Mouse (Mus musculus): ENCODE data around the gene Slc5a5. TPM values are rescaled to one million over a fixed set of nuclear protein-coding genes. Genes with fewer than 3 reads are reported as not detected.

Slc5a5 gene
- total RNA-seq (2017) = not detected in 2 replicates

DNA sequence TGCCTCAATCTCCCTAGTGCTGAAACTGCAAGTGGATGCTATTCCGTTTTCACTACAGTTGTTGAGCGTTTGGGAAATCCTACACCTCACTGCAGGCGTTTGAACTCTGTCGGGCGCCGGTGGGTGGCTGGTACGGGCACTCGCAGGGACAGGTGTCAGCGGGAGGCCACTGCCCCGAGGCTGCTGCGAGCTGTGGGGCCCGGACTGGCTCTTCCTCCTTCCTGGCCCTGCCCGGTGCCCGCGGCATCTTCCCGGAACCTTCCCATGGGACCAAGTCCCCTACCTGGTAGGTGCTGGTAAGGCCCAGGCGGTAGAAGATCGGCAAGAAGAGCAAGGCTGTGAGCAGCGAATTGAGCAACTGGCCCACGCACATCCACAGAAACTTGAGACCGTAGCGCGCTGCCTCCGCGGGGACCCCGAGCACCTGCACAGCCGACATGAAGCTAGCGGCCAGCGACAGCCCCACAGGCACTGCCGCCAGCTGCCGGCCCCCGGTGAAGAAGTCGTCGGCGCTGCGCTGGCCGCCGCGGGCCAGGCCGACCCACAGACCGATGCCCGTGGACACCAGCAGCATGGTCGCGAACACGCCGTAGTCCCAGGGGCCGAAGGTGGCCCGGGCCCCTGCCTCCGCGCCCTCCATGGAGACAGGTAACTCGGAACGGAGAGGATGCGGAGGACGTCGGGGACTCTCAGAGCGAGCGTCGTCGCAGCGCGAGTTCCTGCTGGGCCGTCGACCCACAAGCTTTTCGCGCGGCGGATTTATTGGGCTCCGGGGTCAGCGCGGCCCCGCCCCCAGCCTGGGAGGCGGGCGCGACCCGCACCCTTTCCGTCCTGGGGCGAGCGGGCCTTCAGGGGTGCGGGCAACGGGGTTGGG, at the start of gene Slc5a5:
Gene Slc5a5 (minus strand): TSS at position 736 of the 874 bp plus-strand sequence.
- ATAC-seq (ENCODE audit: extremely low read depth, insufficient number of reproducible peaks, low FRiP score, poor library complexity, severe bottlenecking) = no peak

DNA sequence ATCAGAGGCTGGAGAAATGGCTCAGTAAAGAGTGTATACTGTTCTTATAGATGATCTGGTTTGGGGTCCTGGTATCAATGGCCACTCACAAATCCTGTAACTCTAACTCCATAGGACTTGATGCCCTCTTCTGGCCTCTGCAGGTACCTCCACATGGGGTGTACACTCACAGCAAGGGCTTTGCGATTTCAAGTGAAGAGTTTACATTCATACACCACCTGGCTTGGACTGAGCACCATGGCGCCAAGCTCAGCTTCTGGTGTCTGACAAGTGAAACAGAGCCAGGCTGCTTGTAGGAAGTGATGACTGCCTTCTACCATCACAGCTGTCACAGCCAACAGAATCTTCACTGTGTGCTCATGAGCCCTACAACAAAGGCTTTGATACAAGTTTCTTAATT, 48.9 kb upstream of the Slc5a5 start:
- ATAC-seq (ENCODE audit: extremely low read depth, insufficient number of reproducible peaks, low FRiP score, poor library complexity, severe bottlenecking) = no peak

DNA sequence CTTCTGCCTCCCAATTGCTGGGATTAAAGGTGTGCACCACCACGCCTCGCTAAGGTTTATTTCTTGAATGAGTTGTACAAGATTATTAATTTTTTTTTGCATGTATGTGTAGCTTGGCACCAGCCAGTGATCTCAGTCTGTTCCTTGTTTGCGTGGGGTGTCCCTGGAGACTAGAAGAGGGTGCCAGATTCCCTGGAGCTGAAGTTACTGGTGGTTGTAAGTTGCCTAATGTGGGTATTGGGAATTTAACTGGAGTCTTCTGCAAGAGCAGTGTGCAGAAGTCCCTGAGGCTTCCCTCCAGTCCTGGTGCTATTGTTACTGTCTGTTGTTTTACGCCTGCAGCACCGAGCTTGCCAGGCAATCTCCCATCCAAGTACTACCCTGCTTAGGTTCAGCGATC, 44.6 kb upstream of the Slc5a5 start:
- ATAC-seq (ENCODE audit: extremely low read depth, insufficient number of reproducible peaks, low FRiP score, poor library complexity, severe bottlenecking) = no peak

DNA sequence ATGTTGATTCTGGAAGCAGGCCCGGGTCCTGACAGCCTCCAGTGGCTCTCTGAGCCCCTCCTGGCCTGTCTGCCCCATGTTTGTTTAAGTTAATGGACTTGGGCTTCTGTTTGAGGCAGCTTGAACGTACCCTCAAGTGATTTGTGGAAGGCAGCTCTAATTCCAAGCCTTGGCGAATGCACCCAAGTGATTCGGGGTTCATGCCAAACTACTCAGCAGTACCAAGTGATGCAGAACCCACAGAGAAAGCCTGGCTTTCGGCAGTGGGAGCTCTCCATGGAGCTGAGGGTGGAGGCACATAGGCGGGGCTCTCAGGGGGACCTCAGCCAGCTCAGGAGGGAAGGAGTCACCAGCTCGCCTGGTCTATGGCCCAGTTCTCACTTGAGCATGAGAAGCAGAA, 42.2 kb upstream of the Slc5a5 start:
- no peak for ATAC-seq (ENCODE audit: extremely low read depth, insufficient number of reproducible peaks, low FRiP score, poor library complexity, severe bottlenecking)

DNA sequence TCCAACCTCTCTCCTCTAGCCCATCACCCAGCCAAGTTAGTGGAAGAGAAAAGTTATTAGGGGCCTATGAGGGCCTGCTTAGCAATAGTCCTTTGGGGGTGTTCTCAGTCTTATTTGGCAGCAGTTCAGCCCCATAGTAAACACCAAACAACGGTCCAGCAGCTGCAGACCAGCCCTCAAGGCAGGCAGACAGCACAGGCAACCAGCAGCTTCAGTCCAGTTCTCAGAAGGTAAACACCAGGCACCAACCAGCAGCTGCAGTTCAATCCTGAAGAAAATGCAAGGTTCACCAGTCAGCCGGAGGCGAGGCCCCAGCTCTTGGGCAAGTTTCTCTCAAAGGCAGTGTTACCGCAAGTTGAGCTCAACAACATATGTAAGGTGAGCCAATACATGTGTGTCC, 40.5 kb upstream of the Slc5a5 start:
- ATAC-seq (ENCODE audit: extremely low read depth, insufficient number of reproducible peaks, low FRiP score, poor library complexity, severe bottlenecking) = no peak

DNA sequence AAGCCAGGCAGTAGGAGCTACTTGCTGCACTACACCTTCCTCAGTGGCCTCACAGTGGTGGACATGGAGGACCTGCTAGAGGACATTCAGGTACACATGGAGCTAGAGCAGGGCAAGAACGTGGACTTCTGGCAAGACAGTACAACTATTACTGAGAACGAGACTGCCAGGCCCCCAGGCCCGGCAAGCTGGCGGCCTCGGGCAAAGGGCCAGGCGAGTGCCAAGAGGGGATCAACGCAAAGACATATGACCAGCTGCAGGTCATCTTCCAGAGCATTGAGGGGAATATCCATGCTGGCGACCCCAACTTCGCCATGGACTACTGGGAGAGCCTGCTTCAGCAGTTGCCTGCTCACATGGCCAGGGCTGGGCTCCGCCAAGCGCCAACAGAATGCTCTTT, 39.2 kb upstream of the Slc5a5 start:
- no peak for ATAC-seq (ENCODE audit: extremely low read depth, insufficient number of reproducible peaks, low FRiP score, poor library complexity, severe bottlenecking)

DNA sequence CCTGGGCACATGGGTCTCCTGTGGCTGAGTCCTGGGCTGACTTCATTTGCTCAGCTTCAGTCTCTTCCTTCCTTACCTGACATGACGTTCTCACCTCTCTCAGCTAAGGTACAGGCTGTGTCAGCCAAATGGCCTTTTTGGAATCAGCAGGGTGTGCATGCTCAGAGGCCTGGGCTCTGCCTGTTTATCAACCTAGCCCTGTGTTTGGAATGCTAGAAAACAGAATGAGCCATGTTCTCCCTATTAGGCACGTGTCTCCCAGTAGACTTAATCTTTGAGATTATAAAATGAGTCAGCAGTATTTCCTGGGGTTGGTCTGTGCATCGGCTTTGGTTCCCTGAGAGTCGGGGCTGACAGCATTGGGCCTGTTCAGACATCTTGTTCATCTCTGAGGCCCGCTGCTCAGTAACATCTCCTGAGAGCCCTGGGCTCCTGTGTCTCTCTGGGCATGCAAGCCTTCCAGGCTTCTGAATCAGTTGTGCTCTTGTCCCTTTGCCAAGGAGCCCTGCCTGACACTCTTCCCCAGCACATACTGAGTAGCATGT, 36.3 kb upstream of the Slc5a5 start:
- no peak for ATAC-seq (ENCODE audit: extremely low read depth, insufficient number of reproducible peaks, low FRiP score, poor library complexity, severe bottlenecking)

DNA sequence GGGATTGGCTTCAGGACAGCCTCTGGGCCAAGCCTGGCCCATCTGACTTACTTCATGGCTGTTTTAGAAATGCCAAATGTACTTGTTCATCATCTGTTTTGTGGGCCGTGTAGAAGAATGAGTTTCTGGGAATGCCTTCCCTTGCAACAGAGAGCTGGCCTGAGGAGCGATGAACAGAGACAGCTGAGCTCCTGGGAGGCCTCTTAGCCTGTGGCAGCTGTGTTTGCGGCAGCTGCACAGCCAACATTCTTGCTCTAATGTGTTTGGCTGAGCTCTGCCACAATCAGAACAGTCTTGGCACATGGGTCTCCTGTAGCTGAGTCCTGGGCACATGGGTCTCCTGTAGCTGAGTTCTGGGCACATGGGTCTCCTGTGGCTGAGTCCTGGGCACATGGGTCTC, 35.5 kb upstream of the Slc5a5 start:
- ATAC-seq (ENCODE audit: extremely low read depth, insufficient number of reproducible peaks, low FRiP score, poor library complexity, severe bottlenecking) = no peak

DNA sequence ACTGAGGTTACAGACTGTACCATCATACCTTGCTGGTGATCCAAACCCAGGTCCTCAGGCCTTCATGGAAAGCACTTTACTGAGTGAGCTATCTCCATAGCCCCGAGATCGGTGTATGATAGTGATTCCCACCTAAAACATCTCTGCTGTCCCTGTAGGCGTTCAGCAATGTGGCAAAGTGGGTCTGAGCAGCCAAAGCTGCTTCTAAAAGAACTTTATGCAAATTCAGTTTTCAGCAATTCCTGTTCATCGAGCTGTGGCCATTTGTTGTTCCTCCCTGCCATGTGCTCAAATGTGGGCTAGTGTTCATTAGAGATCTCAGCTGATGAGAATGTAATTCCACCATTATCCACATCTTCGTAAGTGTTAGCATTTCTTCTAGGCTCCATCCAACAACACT, 33.8 kb upstream of the Slc5a5 start:
- ATAC-seq (ENCODE audit: extremely low read depth, insufficient number of reproducible peaks, low FRiP score, poor library complexity, severe bottlenecking) = no peak

DNA sequence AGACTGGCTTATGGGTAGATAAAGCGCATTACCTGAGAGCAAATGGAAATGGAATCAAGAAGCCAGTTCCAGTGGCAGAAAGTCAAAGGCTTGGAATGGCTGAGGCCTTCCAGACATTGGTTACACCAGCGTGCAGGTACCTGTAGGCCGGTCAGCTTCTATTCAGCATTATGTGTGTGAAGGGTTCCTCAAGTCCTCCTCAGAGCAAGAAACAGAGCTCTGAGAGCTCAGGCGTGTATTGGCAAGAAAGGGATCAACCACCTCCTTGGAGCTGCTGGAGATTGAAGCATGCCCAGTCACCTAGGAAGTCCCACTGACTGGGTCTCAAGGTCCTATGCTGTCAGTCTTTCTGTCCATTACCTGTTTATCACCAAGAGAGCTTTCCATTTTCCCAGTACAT, 33.2 kb upstream of the Slc5a5 start:
- ATAC-seq (ENCODE audit: extremely low read depth, insufficient number of reproducible peaks, low FRiP score, poor library complexity, severe bottlenecking) = no peak

DNA sequence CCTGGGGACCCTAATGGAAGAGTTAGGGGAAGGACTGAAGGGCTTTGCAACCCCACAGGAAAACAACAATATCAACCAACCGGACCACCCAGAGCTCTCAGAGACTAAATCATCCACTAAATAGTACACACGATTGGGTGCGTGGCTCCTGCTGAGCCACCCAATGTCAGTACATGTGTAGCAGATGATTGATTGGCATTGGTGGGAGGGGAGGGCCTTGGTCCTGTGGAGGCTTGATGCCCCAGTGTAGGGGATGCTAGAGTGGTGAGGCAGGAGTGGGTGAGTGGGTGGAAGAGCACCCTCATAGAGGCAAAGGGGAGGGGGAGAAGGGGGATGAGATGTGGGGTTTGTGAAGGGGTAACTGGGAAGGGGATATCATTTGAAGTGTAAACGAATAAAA, 31.6 kb upstream of the Slc5a5 start:
- ATAC-seq (ENCODE audit: extremely low read depth, insufficient number of reproducible peaks, low FRiP score, poor library complexity, severe bottlenecking) = no peak

DNA sequence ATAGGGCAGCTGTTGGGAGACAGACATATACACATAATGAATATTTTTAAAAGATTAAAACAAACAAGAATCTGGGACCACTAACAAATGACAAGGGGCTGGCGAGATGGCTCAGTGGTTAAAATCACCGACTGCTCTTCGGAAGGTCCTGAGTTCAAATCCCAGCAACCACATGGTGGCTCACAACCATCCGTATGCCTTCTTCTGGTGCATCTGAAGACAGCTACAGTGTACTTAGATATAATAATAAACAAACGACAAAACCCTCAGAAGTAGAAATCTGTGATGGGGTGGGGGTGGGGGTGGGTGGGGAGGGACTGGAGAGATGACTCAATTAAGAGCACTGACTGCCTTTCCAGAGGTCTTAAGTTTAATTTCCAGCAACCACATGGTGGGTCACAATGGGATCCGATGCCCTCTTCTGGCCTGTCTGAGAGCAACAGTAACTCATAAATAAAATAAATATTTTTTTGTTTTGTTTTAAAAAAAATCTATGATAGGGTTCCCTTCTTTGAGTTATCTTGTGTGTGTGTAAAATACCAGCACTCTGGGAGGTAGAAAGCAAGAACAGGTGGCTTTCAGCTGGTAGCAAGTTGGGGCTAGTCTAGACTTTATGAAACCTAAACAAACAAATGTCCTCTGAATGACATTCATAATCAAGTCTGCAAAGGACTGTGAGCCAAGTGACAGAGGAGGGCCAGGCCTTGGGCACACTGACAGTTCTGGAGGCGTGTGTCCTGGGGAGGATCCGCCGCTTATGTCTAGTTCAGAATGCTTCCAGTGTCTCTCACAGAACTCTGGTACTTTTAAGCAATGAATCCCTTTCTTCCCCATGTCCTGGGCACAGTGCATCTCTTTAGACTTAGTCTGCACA, 27.7 kb upstream of the Slc5a5 start:
- ATAC-seq (ENCODE audit: extremely low read depth, insufficient number of reproducible peaks, low FRiP score, poor library complexity, severe bottlenecking) = no peak

DNA sequence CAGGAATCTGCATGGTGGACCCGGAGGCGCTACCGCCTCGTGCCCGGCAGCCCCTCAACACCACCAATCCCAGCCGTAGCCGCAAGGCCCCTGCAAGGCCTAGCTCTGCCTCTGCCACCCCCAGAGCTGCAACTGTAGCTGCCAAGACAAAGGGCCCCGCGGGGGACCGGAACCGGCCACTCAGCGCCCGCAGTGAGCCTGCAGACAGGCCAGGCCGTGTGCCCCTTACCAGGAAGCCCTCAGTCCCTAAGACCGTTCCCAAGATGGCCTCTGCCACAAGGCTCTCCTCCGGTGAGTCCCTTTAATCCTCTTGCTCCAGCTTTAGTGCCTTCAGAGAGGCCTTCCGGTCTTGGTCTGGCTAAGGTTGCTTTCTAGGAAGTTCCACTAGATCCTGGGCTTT, 22.1 kb upstream of the Slc5a5 start:
- ATAC-seq (ENCODE audit: extremely low read depth, insufficient number of reproducible peaks, low FRiP score, poor library complexity, severe bottlenecking) = no peak

DNA sequence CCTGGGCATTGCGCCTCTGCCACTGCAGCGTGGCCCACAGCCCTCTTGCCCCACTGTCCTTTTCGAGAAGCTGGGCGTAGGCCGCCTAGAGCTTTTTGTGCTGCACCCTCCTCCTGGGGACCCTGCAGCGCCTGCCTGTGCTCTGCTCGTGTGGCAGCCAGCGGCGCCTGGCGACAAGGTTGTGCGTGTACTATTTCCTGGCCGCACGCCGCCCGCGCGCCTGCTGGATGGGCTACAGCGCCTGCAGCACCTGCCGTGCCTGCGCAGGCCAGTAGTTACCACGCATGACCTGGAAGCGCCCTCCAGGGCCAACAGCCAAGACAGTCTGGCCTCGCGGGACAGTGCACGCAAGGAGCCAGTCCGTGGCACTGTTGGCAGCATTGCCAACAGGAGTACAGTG, 21.0 kb upstream of the Slc5a5 start:
- no peak for ATAC-seq (ENCODE audit: extremely low read depth, insufficient number of reproducible peaks, low FRiP score, poor library complexity, severe bottlenecking)

DNA sequence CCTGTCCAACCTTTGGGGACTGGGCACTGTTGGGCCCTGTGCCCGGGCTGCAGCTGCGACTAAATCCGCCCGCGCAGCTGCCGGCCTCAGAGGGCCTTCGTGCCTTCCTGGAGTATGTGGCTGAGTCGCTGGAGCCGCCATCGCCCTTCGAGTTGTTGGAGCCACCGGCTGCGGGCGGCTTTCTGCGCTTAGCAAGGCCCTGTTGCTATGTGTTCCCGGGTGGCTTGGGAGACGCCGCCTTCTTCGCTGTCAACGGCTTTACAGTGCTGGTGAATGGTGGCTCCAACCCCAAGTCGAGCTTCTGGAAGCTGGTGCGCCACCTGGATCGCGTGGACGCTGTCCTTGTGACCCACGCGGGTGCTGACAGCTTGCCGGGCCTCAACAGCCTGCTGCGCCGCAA, 20.4 kb upstream of the Slc5a5 start:
- no peak for ATAC-seq (ENCODE audit: extremely low read depth, insufficient number of reproducible peaks, low FRiP score, poor library complexity, severe bottlenecking)

DNA sequence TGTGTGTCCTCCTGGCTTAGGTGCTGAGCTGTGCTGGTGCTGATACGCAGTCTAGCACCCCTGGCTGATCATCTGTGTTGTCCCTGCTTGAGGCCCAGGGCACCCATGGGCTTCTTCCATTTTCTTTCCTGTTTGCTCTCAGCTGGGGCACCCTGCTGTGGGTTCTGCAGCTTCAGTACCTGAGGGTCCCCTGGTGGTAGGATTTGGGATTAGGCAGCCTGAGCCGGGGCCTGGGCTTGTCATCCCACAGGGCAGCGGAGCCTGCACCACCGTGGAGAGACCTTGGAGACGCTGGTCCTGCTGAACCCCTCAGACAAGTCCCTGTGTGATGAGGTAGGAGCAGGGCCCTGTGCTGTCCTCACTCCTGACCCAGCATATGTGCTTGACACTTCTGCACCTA, 19.0 kb upstream of the Slc5a5 start:
- ATAC-seq (ENCODE audit: extremely low read depth, insufficient number of reproducible peaks, low FRiP score, poor library complexity, severe bottlenecking) = no peak

DNA sequence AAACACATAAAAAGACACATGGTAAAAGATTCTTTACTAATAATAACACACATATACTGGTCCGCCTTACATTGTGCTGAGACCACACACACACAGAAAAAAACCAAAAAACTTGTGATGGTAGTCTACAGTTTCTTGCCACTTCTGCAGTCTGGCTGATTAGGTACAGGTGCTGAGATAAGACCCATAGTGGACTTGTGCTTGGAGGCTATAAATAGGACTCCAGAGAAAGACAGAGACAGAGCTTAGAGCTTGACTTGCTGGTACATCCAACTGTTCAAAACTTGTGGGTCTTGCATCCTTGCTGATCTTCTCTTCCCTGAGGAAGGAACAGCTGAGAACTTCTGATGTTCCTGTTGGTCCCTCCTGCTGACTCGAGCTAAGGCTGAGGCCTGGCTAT, 15.0 kb upstream of the Slc5a5 start:
- ATAC-seq (ENCODE audit: extremely low read depth, insufficient number of reproducible peaks, low FRiP score, poor library complexity, severe bottlenecking) = no peak

DNA sequence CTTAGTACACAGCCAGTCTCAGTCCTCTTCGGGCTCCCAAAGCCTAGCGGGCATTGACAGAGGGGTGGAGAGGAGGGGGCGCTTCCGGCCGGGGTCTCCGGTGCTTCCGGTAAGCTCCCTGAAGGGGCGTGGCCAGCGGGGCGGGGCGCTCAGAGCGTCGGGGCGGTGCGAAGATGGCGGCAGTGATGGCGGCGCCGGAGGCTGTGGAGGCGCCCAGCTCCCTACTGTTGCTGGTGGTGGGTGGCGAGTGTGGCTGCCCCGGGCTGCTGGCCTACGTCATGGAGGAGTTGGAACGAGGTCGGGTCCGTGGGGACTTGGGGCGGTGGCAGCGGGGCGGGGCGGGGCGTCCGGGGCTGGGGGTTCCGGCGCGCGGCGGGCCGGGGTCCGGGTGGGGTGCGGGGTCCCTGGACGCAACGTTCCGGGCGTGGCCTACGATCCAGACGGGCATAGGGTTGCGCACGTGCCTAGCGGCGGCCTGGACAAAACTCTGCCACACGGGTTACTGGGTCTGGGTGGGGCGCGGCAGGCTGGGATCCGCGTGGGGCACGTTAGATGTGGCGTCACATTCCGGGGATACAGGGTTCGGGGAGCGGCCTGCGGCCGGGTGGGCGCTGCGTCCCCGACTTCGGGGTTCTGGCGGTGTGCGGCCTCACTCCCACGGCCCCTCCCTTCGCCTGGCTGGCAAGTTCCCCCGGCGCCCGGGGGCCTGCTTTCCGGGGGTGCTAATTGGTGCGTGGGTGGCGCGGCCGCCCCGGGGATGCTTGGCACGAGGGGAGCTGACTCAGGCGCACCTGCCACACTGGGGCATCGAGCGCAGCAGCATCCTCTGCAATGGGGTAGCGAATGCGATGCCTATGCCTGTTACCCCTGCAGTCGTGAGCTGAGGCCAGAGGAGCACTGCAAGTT, 13.5 kb upstream of the Slc5a5 start, which contains the start of gene Map1s:
Gene Map1s (plus strand): TSS at position 102 of the 906 bp plus-strand sequence.
- peak; percentile 48 for ATAC-seq (ENCODE audit: extremely low read depth, insufficient number of reproducible peaks, low FRiP score, poor library complexity, severe bottlenecking)

DNA sequence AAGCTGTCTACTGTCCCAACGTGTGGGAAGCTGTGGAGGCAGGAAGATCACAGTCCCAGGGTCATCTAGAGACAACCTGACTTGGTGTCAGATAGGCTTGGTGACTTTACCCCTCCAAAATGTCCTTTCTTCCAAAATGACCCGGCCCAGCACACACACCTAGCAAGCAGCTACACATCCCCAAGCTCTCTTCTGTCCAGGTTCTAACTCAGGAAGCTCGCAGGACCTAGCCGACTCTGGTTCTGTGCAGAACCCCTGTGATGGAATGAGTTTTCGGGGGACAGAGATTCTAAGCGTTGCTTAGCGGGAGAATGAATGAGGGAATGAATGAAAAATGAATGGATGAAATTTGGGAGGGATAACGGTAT, 12.9 kb upstream of the Slc5a5 start:
- no peak for ATAC-seq (ENCODE audit: extremely low read depth, insufficient number of reproducible peaks, low FRiP score, poor library complexity, severe bottlenecking)
